Mouse (Mus musculus) bone marrow macrophage, adult 2 months (primary cell): Measurements from ENCODE around the gene Col6a2.

Experiments
- CTCF ChIP-seq: IDR thresholded peaks from 2 replicates; pipeline ENCODE4 v1.5.1; 2012; ENCODE audit warnings: low read depth, mild to moderate bottlenecking, low read length, moderate library complexity
- POLR2A ChIP-seq: IDR thresholded peaks from 2 replicates; pipeline ENCODE4 v1.6.1; 2012; ENCODE audit warnings: mild to moderate bottlenecking, low read depth, low read length, borderline replicate concordance

DNA sequence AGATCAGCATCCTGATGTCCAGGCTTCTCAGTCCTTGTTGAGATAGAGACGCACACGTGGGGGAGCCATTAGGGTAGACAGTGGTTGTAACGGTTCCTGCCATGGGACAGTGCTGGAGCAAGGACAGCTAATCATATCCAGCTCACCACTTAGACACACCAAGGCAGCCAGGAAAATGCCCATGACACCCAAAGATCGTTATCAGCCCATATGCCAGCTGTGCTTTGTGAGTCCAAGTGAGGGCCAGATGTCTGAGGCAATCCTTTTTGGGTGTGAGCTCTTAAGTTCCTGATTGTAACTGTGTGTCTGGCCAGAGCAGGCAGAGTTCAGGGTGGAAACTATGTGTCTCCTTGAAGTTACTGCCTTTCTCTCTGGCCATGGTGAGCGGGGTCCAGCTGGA, 69.4 kb downstream of the Col6a2 start:
- TF ChIP-seq CTCF (no peak), POLR2A (no peak)
